Mouse (Mus musculus) skeletal muscle tissue, adult 2 months (tissue): ENCODE data around the gene Lrrc49.
A peak's percentile ranks its signal among the peaks of the same experiment; 100 is the strongest.

ENCODE experiments used
- DNase-seq: peaks from one replicate; pipeline ENCODE4 v3.0.0-alpha.2; 2012; ENCODE audit warnings: low read depth, low spot score

The Lrrc49 gene

DNA sequence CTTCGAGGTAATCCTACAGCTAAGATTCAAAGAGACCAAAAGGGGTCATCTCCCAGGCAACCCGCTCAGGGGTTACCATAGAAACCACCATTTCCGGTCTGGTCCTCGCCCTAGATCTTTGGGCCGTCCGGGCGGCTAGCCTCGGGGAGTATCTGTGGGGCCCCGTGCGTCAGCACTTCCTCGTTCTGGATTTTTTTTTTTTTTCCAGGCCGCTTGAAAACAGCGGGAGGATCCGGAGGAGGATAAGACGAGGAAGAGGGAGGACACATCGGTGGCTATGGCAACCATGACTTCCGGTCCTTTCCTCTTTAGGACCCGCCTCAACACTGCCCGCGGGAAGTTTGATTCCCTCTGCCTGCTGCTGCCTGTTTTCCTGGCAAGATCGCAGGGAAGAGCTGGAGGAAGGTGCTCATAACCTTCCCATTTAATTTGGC is at the start of gene Lrrc49:
TSS of gene Lrrc49 (minus strand) at position 268 of the 434 bp plus-strand sequence.
- peak; percentile 91 for DNase-seq

DNA sequence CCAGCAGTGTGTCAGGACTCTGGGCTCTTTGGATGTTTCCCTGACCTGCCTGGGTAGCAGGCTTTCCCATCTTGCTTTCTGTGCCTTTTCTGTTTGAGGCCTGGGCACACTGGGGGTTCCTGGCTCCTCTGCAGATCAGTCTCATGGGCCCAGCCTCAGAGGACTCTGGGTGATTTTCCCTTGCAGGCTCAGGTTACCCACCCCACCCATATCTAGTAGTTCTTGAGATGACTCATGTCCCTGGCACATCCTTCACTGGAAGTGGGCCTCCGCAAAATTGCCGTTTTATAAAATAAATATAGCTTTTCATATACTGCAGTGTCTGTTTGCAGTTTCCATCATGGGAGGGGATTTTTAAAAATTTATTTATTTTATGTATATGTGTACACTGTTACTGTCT is 46.4 kb upstream of the Lrrc49 start:
- no peak for DNase-seq

DNA sequence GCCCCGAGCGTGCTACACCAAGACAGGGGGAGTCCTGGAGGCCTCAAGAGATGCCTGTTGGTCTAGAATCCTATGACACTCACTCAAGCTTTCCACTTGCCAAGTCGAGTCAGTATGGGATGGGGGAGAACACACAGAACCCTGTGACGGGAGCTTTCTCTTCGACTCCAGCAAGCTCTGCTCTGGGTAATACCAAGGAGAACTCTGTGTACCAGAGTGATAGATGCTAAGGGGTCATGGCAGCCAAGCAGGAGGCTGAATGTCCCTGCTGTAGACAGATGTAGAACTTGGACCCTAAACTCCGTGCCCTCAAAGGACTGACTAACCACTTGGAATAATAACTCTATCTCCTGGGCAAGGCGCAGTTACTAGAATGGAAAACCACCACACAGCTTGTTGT is 37.0 kb upstream of the Lrrc49 start:
- DNase-seq = no peak

DNA sequence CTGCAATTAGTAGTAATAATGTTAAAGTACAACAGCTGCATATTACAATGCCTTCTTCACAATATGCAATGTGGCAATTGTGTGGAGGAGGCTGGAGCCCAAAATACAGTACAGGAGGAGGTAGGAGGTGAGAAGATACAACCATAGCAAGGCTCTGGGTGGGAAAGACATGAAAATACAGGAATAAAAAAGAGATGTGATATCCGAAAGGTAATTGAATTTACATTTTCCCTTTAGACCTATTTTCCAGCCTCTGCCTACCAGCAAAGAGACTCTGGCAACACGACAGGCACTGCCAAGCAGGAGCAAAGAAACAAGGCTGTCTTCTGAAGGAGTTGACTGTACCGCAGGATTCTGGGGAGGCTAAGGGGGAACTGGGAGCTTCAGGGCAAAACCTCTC is 31.7 kb upstream of the Lrrc49 start:
- DNase-seq = no peak

DNA sequence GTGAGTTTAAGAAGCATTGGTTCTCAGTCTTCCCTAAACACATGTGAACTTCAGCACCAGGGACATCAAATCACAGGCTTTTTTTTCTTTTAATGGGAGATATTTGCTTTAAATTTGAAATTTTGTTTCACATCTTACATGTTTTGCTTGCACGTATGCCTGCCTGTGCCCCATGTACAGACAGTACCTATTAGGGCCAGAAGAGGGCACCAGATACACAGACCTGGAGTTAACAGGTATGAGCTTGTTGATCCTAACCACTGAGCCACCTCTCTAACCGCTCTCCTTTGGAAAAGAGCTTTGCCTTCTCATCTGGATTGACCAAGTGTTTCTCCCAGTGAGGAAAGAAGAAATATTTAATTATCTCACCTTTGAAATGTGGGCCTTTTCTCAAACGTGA is 30.3 kb upstream of the Lrrc49 start:
- DNase-seq = peak; percentile 49

DNA sequence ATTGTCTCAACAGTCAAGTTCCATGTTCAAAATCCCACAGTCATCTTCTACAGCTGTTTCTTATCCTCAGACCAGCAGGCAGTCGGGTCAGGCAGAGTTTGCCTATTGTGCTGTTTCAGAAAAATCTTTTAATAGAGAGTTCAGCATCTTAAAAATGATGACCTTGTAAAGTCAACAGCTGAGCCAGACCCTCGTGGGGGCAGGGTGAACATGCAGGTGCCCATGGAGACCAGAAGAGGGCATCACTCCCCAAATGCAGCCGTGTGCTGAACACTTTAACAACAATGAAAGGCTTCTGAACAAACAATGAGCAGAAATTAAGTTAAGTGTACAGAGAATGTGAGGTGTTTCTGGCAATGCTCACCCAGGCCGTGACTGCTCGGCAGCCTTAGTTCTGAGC is 27.9 kb upstream of the Lrrc49 start:
- no peak for DNase-seq

DNA sequence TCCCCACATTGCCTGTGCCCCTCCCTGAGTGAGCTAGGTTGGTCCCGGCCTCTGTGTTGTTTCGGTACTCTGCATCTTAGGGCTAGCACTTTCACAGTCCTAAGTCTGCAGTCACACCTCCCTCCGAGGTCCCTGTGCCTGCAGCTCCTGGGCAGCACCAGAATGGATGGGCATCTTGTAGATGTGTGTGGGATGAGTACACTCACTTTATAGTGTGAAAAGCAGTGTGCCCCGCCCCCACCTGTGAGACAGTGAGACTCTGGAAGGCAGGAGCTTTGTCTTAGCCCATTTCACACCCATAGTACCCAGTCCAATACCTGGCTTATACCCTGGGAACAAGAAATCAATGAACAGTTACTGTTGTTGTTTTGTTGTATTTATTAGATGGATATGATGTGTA is 27.3 kb upstream of the Lrrc49 start:
- no peak for DNase-seq

DNA sequence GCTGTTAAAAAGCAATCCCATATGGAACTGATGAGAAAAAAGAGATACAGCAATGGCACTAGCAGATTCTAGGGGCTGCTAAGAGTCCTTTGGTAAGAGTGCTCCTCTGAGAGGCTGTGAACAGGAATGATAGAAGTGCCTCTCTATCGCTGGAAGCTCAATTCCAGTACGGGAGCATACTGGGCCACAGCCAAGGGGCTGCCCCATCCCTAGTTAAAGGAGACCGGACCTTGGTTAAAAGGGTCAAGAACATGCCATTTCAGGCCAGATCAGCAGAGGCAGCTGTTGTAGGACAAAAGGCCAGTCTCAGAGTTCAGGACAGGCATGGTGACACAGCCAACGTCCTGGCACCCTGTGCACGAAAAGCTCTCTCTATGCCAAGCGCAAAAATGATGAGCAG is 26.2 kb upstream of the Lrrc49 start:
- DNase-seq = no peak

DNA sequence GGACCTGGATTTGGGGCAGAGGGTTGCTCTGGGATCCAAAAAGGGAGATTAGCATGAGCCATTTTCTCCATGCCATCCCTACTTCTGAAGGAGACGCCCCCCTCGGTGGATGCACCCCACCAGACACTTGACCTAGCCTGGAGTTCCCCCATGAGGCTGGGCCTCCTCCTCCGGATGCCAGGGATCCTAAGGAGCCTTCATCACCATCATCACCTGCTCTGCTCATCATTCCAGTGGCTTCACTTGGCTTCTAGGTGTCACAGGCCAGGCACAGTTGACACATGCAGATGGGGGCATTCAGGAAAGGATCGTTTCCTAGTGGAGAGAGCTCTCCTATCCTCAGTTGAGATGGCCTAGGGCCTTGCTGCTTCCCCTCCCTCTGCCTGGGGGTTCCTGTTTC is 25.7 kb upstream of the Lrrc49 start:
- DNase-seq = no peak

DNA sequence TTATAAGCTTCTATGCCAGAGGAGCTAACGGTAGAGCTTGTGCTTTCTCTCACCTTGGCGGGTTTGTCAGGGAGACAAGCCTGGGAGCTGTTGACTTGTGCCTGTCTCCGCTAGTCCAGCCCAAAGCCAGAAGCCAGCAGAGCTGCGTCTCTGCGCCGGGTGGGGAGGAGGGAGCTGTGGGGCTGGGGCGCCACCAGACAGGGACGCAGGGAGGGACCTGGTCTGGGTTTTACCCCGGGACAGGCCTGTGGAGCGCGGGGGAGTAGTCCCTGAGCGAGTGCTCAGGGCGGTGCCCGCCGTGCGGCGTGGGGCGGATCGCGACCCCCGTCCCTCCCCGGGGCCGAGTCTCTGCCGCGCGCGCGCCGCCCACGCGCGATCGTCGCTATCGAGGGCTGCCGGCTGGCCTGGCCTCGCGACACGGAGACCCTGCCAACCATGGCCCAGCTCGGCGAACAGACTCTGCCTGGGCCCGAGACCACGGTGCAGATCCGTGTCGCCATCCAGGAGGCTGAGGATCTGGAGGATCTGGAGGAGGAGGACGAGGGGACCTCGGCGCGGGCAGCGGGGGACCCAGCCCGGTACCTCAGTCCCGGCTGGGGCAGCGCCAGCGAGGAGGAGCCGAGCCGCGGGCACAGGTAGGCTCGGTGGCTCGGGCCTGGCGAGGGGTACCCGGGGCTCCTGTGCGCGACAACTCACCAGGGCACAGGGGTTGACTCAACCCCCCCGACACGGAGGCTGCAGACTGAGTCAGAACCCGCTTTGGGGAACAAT is 25.0 kb upstream of the Lrrc49 start, which contains the start of gene Larp6:
TSS of gene Larp6 (plus strand) at position 219 of the 771 bp plus-strand sequence.
- DNase-seq = peak; percentile 40

DNA sequence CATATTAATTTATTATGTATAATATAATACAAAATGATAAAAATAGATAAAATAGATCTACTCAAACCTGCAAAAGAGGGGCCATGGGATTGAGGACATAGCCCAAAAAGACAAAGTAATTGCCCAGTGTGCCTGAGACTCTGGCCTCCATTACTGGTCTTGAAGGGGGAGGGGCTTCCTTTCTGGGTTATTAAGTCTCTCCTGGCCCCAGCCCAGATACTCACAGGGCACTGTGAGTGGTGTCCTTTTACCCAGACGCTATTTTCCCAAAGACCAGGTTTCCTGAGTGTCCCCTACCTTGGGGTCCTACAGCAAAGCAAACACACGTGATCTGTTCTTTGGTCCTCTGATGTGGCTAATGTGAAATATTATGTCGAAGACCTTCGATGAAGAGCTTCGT is 24.1 kb upstream of the Lrrc49 start:
- no peak for DNase-seq

DNA sequence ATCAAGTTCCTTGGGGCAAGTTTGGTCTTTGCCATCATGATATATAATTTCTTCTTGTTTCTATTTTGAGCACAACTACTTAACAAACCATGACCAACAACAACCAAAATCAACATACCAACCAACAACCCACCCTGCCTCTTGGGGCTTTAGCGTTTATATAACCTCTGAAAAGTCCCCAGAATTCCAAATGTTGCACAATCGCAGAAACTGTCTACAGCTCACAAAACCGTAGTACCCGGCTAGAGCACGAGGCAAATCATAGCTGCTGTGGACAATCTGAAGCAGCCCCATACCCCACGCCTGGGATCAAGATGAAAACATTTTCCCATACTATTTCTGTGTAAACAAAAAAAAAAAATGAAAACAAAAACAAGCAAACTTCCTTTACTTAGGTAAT is 21.8 kb upstream of the Lrrc49 start:
- DNase-seq = no peak

DNA sequence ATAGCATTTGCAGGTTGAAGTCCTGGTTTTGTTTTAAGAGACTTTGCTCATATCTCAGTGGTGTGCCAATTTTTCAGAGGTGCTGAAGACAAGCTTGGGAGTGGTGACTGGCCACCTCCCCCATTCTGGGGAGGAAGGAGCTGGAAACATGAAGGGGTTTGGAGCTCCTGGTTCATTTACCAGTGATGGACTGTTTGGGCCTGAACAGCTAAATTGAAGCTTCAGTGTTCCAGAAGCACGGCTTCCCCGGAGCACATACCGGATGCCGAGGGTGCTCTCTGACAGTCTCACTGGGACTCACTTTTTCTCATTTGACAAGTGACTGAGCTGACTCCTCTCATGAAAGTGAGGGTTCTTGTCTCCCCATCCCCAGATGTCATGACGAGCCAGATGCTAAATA is 20.6 kb upstream of the Lrrc49 start:
- no peak for DNase-seq

DNA sequence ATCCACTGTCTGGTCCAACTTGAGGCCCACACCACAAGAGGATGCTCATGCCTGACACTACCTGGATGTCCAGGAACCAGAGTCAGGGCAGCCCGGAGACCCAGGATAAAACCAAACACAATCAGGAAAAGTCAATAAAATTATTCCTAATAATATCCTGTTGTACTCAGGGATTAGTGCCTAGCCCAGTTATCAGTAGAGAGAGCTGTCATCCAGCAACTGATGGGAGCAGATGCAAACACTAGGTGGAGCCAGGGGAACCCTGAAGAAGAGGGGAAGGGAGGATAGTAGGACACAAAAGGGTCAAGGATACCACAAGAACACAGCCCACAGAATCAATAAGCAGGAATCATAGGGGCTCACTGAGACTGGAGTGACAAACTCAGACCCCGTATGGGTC is 19.6 kb upstream of the Lrrc49 start:
- DNase-seq = no peak

DNA sequence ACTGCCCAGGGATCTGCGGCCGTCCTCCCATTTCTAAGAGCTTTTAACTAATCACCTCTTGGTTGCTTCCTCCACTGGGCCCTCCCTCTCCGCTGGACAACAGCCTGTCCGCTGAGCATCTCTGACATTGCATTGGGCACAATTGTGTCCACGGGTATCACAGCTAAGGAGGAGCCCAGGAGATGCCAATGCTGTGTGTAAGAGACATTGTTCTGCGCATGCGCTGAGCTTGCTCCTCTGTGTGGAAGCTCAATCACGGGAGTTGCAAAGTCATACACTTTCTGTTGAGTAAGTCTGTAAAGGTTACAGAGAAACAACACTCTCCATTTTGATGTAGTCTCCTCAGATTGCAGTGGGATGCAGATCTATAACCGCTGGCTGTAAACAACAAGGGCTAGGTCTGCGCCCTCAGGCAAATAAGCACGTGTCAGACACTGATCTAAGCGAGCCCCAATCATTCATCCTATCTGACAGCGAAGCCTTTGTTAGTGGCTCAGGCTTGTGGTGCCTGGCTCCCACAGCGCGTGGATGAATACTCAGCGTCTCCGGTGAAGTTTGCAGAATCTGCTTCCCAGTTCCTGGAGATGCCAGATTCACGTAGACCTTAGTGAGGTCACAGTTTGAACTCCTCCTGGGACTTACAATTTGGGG is 11.7 kb upstream of the Lrrc49 start:
- no peak for DNase-seq

DNA sequence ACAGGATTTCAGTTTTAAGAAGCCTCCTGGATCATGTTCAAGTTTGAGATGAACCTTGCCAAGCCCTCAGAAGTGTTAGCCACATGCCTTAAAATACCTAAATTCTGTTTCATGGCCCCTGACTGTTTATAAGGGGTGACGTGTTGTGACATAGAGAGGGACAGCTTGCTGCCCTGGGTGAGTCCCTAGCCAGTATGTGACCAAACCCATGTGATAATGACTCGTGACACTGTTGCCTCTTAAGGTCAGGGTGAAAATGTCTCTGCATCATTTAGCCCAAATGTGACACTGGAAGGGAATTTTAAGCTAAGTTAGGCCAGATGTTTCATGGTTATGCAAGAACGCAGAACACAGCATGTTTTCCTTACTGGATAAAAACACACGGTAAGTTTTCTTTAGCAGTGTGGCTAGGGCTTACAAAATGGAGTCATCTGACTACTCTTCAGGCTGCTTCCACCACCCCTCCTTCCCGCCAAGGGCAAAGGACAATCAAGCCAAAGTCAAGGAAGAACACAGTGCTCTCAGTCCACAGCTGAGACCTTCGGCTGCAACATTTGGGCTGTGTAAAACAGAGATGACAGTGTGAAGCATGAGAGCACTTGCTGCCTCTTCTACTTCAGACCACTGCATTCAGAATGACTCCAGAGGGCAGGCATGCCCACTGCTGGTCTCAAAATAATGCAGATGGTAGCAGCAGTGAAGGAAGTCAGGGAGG is 8.5 kb upstream of the Lrrc49 start:
- DNase-seq = peak; percentile 64

DNA sequence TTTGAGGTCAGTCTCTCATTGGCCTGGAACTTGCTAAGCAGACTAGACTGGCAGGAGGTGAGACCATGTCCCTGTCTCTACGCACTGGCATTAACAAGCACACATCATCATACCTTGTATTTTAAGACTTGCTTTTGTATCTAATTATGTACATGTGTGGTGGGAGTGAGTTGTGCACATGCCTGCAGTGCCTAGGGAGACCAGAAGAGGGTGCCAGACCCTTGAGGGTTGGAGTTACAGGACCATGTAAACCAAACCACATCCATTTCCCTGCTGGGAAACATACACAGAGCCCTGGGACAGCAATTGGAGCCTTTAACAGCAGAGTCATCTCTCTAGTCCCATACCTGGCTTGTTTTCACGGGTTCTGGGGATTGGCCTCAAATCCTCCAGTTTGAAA is 6.0 kb upstream of the Lrrc49 start:
- no peak for DNase-seq

DNA sequence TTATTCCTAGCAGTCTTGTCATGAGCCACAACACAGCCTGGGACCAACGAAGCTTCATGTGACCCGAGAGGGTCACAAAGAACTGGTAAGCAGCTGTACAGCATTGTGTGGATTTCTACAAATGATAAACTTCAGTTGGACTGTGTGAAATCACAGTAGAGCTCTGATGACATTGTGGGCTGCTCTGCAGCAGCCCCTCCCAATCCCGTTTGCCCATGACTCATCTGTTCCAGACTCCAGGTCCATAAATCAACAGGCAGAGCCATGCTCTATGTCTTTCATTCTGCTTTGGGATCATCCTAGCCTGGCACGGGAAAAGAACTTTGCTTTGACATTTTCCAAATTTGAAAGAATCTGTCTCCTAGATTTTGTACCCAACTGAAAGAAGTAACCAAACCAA is 4.7 kb upstream of the Lrrc49 start:
- peak; percentile 69 for DNase-seq

DNA sequence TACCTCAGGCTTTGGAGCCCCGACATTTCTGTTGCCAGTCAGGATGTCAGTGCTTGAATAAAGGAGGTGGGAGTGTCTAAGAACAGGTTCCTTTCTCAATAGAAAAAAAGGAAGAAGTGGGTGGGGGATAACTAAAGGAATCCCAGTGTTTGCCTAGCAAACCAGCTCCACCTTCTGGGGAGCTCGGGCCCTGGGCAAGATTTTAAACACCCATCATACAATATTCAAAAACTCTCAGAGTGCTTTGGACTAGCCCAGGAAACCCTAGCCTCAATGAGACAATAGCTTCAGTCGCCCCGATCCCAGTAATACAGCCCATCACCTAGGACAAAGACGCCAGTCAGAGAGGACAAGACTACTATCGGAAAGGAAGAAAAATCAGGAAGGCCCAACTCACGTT is 543 bp downstream of the Lrrc49 start:
- no peak for DNase-seq

DNA sequence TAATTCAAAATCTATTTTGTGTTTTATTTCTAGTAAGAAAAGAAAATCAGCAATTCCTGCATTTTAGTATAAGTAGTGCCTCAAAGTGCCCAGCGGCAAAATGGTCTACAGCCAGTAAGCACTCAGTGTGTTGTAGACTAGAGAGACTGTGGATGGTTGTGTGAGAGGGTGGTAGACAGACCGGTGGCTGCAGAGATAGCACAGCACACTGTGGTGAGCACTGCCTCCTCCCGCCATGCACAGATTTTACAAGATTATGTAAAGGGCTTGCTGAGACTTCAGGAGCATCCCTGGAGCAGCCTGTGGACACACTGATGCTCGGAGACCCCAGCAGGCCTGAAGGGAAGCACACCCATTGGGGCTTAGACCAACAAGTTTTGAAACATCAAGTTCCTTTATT is 5.2 kb downstream of the Lrrc49 start:
- DNase-seq = no peak

DNA sequence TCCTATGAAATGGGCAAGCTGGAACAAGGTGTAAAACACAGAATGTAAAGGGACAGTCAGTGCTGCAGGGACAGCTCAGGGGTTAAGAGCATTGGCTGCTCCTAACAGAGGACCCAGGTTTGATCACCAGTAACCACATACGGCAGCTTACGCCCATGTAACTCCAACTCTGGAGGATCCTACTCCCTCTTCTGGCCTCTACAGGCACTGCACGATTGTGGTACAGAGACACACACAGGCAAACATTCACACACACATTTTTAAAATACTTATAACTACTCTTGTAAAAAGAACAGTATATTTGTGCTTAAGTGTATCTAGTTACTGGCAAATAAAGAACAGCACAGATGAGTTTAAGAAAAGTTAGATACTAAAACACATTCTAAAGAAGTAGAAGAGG is 7.0 kb downstream of the Lrrc49 start:
- DNase-seq = no peak

DNA sequence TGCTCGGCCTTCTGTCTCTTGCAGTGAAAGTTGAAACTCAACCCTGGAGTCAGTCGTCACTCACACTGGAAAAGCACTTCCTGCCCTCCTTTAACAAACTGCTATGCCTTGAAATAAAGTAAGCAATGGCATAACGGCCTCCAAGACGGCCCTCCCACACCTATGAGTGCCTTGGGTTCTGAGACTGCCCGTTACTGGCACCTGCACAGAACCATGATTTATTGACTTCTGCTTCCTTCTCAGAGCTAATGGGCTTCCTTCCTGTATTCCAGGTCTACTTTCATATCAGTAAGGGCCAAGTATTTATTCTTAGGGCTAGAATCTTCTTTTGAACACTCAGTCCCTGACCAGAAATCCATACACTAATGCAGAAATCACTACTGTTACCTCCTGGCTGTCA is 9.0 kb downstream of the Lrrc49 start:
- no peak for DNase-seq

DNA sequence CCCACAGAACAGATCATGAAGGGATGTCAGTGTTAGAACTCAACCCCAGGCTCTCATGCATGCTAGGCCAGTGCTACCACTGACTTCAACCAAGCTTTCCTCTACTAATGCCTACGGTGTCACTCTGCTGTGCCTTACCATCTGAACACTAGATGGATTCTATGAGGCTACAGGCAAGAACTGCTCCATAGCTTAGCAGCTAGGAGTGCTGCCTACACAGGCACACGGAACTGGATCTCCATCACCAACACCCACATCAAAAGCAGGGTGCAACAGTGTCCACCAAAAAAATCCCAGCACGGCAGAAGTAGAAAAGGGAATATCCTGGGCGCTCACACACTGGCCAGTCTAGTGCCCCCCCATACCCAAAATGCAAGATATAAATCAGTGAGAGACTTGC is 11.5 kb downstream of the Lrrc49 start:
- no peak for DNase-seq
